Mouse (Mus musculus) neural tube, postnatal 0 days (tissue): Measurements from ENCODE around the gene Zfyve27. TPM values are rescaled to one million over a fixed set of nuclear protein-coding genes. Genes with fewer than 3 reads are reported as not detected.

Experiments
- polyA plus RNA-seq: library from polyadenylated mRNA; unstranded; fragments of >200 nt; fragmentation: Nextera tagmentation; extraction: Ambion mirVana; gene quantifications from 2 replicates; pipeline ENCODE4 v1.2.1, GENCODE M21; 2015

Gene Zfyve27
- 41.1 and 45.9 TPM in 2 replicates for polyA plus RNA-seq

GRCm38 (mm10) chr19:42163764-42164163 lies at the start of gene Zfyve27:
Gene Zfyve27 (plus strand): TSS chr19:42163951.

GRCm38 (mm10) chr19:42128787-42129508 lies 34.8 kb upstream of the Zfyve27 start, which contains the start of gene Avpi1:
Gene Avpi1 (minus strand): TSS chr19:42129059.

GRCm38 (mm10) chr19:42147170-42147768 lies 16.5 kb upstream of the Zfyve27 start, which contains the start of gene Marveld1:
Gene Marveld1 (plus strand): TSS chr19:42147400.

GRCm38 (mm10) chr19:42201696-42202381 lies 38.1 kb downstream of the Zfyve27 start, which contains the start of gene Sfrp5:
Gene Sfrp5 (minus strand): TSS chr19:42202252.

Other genes with a start within 250 kb of the Zfyve27 start
- gene Exosc1, start 230.5 kb upstream of the Zfyve27 start, polyA plus RNA-seq = 64.2 and 64.5 TPM in 2 replicates
- 78.4 and 85.8 TPM in 2 replicates for gene Zdhhc16, start 230.5 kb upstream of the Zfyve27 start, polyA plus RNA-seq
- gene Mms19, start 182.8 kb upstream of the Zfyve27 start, polyA plus RNA-seq = 21.8 and 22.5 TPM in 2 replicates
- 18.1 and 18.2 TPM in 2 replicates for gene Ubtd1, start 182.2 kb upstream of the Zfyve27 start, polyA plus RNA-seq
- gene Ankrd2, start 128.0 kb upstream of the Zfyve27 start, polyA plus RNA-seq = 1.4 and 1.6 TPM in 2 replicates
- 3.7 and 4.5 TPM in 2 replicates for gene Hoga1, start 118.3 kb upstream of the Zfyve27 start, polyA plus RNA-seq
- not detected in 2 replicates for gene 4933411K16Rik, start 111.7 kb upstream of the Zfyve27 start, polyA plus RNA-seq
- 80.5 and 94.0 TPM in 2 replicates for gene Morn4, start 77.6 kb upstream of the Zfyve27 start, polyA plus RNA-seq
- gene Pi4k2a, start 73.5 kb upstream of the Zfyve27 start, polyA plus RNA-seq = 37.1 and 44.5 TPM in 2 replicates
- 19.9 and 22.8 TPM in 2 replicates for gene Avpi1, start 34.9 kb upstream of the Zfyve27 start, polyA plus RNA-seq
- gene Marveld1, start 16.6 kb upstream of the Zfyve27 start, polyA plus RNA-seq = 4.8 and 7.9 TPM in 2 replicates
- gene Sfrp5, start 38.3 kb downstream of the Zfyve27 start, polyA plus RNA-seq = 2.8 and 3.5 TPM in 2 replicates
- gene Golga7b, start 83.6 kb downstream of the Zfyve27 start, polyA plus RNA-seq = 79.8 and 89.3 TPM in 2 replicates